Mouse (Mus musculus): ENCODE measurements around the gene Fubp3. TPM values are rescaled to one million over a fixed set of nuclear protein-coding genes. Genes with fewer than 3 reads are reported as not detected.

Fubp3 gene
- polyA plus RNA-seq, 1 experiment from 2014 or later: 92.9 TPM

DNA sequence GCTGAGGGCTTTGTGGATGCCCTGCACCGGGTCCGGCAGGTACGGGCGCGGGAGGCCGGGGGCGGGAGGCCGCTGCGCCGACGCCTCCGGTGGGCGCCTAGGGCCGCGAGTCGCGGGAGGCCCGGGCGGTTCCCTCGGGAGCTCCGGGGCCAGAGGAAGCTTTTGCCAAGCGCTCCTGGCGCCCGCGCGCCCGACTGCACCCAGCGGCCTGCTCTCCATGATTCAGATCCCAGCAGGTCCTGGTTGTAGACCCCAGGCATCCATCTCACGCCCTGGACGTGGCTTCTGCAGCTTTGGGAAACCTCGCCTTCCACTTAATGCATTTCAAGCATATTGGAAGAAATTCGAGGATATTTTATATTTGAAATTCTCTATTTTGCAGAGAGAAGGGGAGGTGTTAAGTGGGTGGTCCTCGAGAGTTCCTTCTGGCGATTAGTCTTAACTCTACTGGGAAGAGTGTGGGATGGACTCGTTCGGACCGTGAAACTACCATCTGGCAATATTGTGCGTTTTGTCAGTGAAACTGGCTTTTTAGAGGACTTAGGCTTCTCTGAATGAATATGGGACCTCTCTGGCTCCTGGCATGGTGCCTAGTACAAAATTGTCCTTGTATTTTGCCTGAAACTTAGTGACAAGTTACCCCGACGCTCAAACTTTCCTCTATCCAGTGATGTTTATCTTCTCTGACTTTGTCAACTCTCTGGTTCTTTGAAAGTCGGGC lies 624 bp downstream of the Fubp3 start:
- 4% methylated on average over 41 of the region's 41 CpGs for WGBS
- H3K9me3 ChIP-seq: peaks cover 3% of the 10 kb centered on the region; the same call in 1 of the 2 replicates
- peaks cover 27% of the 10 kb centered on the region for H3K4me1 ChIP-seq

DNA sequence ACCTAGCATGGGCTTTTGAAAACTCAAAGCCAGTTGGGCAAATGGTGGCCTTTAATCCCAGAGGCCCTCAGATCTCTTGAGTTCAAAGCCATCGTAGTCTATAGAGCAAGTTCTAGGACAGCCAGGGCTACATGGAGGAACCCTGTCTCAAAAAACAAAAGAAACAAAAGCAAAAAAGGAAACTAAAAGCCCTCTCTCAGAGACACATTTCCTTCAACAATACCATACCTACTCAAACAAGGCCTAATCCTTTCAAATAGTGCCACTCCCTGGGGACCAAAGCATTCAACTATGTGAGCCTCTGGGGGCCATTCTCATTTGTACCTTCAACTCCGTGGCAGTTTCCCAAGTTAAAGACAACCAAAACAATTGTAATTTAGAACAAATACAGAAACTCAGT lies 9.2 kb downstream of the Fubp3 start:
- 57% methylated on average over 2 of the region's 2 CpGs for WGBS
- no peak overlapping the region for H3K4me3 ChIP-seq
- H3K36me3 ChIP-seq (replicated peaks): peaks cover 75% of the 10 kb centered on the region
- no peaks in the 10 kb centered on the region for H3K27me3 ChIP-seq (ENCODE audit: poor library complexity, severe bottlenecking)
- DNase-seq (ENCODE audit: extremely low spot score, low spot score): no peak
- H3K9me3 ChIP-seq: no peaks in the 10 kb centered on the region
- peaks cover 8% of the 10 kb centered on the region for H3K4me1 ChIP-seq
- H3K27ac ChIP-seq: no peak overlapping the region

More for the DNA sequence above, 624 bp downstream of the Fubp3 start:
- no peak for DNase-seq (ENCODE audit: extremely low spot score, low spot score)
- Histone ChIP-seq H3K27me3 (ENCODE audit: poor library complexity, severe bottlenecking) (no peaks in the 10 kb centered on the region; the same call in 1 of the 2 replicates), H3K36me3 (replicated peaks) (peaks cover 40% of the 10 kb centered on the region), H3K27ac (peak overlapping the region; percentile 96), H3K4me3 (peak overlapping the region; percentile 100)

DNA sequence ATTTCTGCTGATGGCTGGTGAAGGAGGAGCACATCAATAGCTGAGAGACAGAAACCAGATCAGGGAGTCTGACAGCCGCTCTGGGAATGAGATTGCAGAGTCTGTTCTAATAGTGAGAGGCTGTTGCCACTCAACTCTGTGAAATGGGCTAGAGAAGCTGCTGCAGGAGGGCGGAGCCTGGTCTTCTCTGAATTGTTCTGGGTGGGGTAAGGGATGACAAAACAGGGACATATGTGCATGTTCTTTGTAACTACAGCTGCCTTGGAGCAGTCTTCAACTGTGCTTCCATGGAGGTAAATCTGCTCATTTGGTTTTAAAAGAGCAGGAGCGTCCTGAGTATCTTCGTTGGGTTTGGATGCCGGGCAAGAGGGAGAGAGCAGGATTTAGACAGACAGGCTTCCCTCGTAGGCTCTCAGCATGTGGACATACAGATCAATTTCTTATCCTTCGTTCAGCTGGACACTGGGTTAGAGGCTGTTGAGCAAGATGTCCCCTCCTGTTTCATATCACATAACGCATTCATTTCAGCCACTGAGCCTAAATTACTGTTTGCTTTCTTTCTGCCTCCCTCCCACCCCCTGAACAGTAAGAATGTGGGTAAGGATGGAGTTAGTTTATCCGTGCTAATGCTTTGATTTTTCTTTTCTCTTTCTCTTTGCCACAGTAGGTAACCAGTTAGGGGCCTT lies 19.5 kb downstream of the Fubp3 start:
- DNase-seq (ENCODE audit: extremely low spot score, low spot score): no peak
- H3K9me3 ChIP-seq: no peaks in the 10 kb centered on the region
- 88% methylated on average over 9 of the region's 9 CpGs for WGBS
- no peaks in the 10 kb centered on the region for H3K4me1 ChIP-seq
- no peaks in the 10 kb centered on the region for H3K27me3 ChIP-seq (ENCODE audit: poor library complexity, severe bottlenecking)
- H3K27ac ChIP-seq: no peak overlapping the region
- H3K36me3 ChIP-seq (replicated peaks): peaks cover 85% of the 10 kb centered on the region
- H3K4me3 ChIP-seq: no peak overlapping the region

DNA sequence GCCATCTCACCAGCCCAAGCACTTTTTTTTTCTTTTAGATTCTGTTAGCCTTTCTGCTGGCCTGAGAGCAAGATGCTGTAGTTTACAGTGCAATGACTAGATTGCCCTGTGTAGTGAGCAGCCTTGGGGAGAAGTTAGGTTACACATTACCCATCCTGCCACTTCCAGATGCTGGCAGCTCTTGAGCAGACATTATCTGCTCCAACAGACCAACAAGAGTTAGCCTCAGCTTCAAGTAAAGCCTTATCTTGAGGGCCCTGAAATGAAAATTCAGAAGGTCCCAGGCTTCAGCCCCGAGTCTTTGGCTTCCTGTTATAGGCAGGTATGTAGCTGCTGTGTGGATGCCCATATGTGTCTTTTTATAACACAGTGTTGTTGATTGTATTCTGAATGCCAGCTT lies 35.1 kb downstream of the Fubp3 start:
- DNase-seq (ENCODE audit: extremely low spot score, low spot score): no peak
- H3K27ac ChIP-seq: no peak overlapping the region
- H3K9me3 ChIP-seq: no peaks in the 10 kb centered on the region
- no peaks in the 10 kb centered on the region; the same call in 1 of the 2 replicates for H3K27me3 ChIP-seq (ENCODE audit: poor library complexity, severe bottlenecking)
- WGBS: 92% methylated on average over 1 of the region's 1 CpGs
- peaks cover 100% of the 10 kb centered on the region for H3K36me3 ChIP-seq (replicated peaks)
- no peak overlapping the region for H3K4me3 ChIP-seq
- H3K4me1 ChIP-seq: peaks cover 28% of the 10 kb centered on the region

DNA sequence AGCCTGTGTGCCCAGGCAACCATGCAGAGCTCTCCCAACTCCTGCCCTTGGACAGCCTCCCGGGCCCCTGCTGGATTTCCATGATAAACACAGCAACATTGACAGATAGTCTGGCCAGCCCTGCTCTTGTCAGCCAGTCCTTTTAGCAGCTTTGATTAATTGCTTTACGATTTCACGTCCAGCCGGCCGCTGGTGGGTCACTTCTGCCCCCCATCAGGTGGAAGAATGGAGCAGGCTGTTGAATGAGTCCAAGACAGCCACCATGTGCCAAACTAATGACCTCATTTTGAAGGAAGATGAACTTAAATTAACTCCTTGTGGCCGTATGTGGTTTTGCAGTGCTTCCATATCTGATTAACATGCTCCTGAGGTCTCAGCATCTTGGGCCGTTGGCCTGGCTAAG lies 37.4 kb downstream of the Fubp3 start:
- H3K36me3 ChIP-seq (replicated peaks): peaks cover 100% of the 10 kb centered on the region
- peaks cover 28% of the 10 kb centered on the region for H3K4me1 ChIP-seq
- WGBS: 73% methylated on average over 7 of the region's 7 CpGs
- no peaks in the 10 kb centered on the region; the same call in 1 of the 2 replicates for H3K27me3 ChIP-seq (ENCODE audit: poor library complexity, severe bottlenecking)
- no peak overlapping the region for H3K4me3 ChIP-seq
- DNase-seq (ENCODE audit: extremely low spot score, low spot score): no peak
- no peaks in the 10 kb centered on the region for H3K9me3 ChIP-seq
- H3K27ac ChIP-seq: no peak overlapping the region

DNA sequence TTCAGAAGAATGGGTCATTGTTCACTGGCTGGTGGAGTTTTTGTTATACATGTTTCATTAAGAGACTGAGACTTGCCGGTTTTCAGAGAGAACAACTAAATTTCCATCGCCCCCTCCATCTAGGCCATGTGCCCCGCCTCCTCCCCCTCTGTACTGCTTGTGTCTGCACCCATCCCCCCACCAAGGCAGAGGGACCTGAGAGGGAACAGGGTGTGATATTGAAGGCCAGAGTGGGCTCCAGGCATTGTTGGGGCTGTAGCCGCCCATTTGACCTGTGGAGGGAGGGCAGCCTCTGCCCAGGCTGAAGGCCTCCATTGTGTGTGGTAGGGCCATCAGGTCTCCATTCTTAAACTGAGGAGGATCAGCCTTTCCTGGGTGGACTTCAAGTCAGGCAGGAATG lies 38.5 kb downstream of the Fubp3 start:
- Histone ChIP-seq H3K27ac (peak overlapping the region; percentile 71), H3K4me3 (no peak overlapping the region), H3K36me3 (replicated peaks) (peaks cover 100% of the 10 kb centered on the region), H3K9me3 (no peaks in the 10 kb centered on the region), H3K4me1 (peaks cover 28% of the 10 kb centered on the region), H3K27me3 (ENCODE audit: poor library complexity, severe bottlenecking) (no peaks in the 10 kb centered on the region; the same call in 1 of the 2 replicates)
- WGBS: 59% methylated on average over 4 of the region's 4 CpGs
- no peak for DNase-seq (ENCODE audit: extremely low spot score, low spot score)

DNA sequence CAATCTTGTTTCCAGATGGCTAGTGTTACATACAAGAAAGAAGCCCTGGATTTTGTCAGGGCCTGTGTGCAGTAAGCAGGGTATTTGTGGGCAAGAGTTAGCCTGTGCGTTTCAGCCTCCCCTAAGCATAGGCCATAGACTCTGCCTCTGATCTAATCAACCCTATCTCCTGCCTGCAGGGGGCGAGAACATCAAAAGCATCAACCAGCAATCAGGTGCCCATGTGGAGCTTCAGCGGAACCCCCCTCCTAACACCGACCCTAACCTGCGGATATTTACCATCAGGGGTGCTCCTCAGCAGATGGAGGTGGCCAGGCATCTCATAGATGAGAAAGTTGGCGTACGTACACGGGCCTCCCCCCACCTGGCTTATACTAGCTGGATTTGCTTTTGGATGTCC lies 38.9 kb downstream of the Fubp3 start:
- H3K27me3 ChIP-seq (ENCODE audit: poor library complexity, severe bottlenecking): no peaks in the 10 kb centered on the region; the same call in 1 of the 2 replicates
- H3K36me3 ChIP-seq (replicated peaks): peaks cover 99% of the 10 kb centered on the region
- H3K4me1 ChIP-seq: peaks cover 28% of the 10 kb centered on the region
- no peaks in the 10 kb centered on the region for H3K9me3 ChIP-seq
- 83% methylated on average over 8 of the region's 8 CpGs for WGBS
- H3K27ac ChIP-seq: peak overlapping the region; percentile 71
- H3K4me3 ChIP-seq: no peak overlapping the region
- DNase-seq (ENCODE audit: extremely low spot score, low spot score): no peak

DNA sequence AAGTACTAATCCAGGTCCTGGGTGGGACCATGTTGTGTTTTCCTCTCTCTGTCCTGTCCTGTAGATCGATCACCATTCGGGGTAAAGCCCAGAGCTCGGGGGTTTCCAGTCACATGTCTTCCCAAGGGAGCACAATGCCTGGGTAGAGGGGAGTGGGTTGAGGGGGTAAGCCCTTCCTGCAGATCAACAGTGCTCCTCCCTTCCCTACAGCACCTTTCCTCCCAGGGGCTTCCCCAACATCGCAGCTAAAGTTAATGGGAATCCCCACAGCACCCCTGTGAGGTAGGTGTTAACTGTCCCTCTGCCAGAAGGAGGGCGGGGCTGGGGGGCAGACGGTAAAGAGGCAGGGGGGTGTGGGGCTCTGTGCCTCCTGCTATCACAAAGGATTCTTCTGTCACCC lies 40.2 kb downstream of the Fubp3 start:
- DNase-seq (ENCODE audit: extremely low spot score, low spot score): no peak
- no peaks in the 10 kb centered on the region for H3K9me3 ChIP-seq
- H3K4me1 ChIP-seq: peaks cover 28% of the 10 kb centered on the region
- WGBS: 92% methylated on average over 6 of the region's 6 CpGs
- no peaks in the 10 kb centered on the region; the same call in 1 of the 2 replicates for H3K27me3 ChIP-seq (ENCODE audit: poor library complexity, severe bottlenecking)
- H3K4me3 ChIP-seq: no peak overlapping the region
- no peak overlapping the region for H3K27ac ChIP-seq
- H3K36me3 ChIP-seq (replicated peaks): peaks cover 94% of the 10 kb centered on the region

DNA sequence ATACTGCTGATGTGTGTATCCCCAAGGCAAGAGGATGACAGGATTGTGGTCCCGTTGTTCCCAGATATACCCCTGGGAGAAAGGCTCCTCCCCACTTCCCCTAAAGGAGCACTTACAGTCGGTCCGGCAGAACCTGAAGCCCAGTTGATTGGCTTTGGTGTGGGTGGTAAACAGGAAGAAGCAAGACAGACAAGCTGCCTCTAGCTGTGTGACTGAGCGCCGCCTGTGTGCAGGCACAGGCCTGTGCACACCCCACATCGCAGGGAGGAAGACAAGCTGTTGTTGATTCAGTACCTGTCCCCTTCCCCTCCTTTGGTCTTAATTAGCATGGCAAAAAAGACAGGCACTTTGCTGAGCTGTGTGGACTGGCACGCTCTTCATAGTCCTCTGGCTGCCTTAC lies 41.3 kb downstream of the Fubp3 start:
- 90% methylated on average over 7 of the region's 7 CpGs for WGBS
- Histone ChIP-seq H3K27ac (no peak overlapping the region), H3K4me3 (no peak overlapping the region), H3K27me3 (ENCODE audit: poor library complexity, severe bottlenecking) (no peaks in the 10 kb centered on the region; the same call in 1 of the 2 replicates), H3K9me3 (no peaks in the 10 kb centered on the region), H3K4me1 (peaks cover 28% of the 10 kb centered on the region), H3K36me3 (replicated peaks) (peaks cover 93% of the 10 kb centered on the region)
- DNase-seq (ENCODE audit: extremely low spot score, low spot score): no peak

DNA sequence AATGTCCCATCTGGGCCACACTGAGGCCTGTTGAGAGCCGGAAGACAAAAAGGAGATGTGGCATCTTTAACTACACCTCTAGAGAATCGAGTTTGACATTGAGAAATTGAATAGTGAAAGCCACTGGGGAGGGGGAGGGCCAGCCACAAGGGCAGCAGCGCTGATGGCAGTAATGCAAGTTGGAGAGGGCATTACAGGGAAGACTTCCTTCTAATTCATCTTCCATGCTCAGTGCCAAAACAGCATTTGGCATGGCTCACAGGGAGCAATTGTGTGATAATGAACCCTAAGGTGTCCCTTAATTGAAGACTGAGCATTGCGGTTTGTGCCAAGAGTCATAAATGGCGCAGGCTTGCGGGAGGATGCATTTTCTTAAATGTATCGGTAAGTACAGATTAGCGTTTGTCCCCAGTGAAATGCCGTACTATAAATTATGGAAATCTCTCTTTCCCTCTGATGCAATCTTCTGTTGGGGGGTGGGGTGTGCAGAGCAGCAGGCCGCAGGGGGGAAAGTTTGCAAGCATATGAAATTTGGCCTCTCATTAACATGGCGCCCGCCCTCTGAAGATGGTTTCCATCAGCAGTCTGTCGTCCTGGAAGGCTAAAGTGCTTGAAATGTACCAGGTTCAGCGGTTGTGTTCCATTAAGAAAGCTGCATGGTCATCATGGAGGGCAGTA lies 46.2 kb downstream of the Fubp3 start:
- no peak for DNase-seq (ENCODE audit: extremely low spot score, low spot score)
- Histone ChIP-seq H3K9me3 (no peaks in the 10 kb centered on the region), H3K4me3 (no peak overlapping the region), H3K4me1 (no peaks in the 10 kb centered on the region), H3K27me3 (ENCODE audit: poor library complexity, severe bottlenecking) (no peaks in the 10 kb centered on the region), H3K36me3 (replicated peaks) (peaks cover 44% of the 10 kb centered on the region), H3K27ac (no peak overlapping the region)
- WGBS: 92% methylated on average over 14 of the region's 14 CpGs

DNA sequence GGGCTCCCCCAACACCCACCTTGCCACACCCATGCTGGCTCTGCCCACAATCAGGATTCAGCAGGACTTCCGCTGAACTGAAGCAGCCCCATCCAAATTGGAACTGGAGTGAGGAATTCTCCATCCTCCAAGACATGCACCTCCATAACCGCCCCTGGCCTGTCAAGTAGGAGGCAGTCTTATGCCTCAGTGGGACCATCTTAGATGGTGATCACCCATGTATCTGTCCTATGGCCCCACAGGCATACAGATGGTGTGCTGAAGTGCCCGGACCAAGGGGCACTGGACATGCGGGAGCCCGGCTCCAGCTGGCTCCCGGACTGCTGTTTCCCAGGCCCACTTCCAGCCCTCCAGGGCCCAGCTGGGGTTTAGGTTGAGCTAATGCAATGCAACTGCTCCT lies 46.8 kb downstream of the Fubp3 start:
- Histone ChIP-seq H3K27me3 (ENCODE audit: poor library complexity, severe bottlenecking) (no peaks in the 10 kb centered on the region), H3K4me3 (no peak overlapping the region), H3K4me1 (no peaks in the 10 kb centered on the region), H3K27ac (no peak overlapping the region), H3K36me3 (replicated peaks) (peaks cover 38% of the 10 kb centered on the region), H3K9me3 (no peaks in the 10 kb centered on the region)
- DNase-seq (ENCODE audit: extremely low spot score, low spot score): no peak
- 94% methylated on average over 6 of the region's 6 CpGs for WGBS

DNA sequence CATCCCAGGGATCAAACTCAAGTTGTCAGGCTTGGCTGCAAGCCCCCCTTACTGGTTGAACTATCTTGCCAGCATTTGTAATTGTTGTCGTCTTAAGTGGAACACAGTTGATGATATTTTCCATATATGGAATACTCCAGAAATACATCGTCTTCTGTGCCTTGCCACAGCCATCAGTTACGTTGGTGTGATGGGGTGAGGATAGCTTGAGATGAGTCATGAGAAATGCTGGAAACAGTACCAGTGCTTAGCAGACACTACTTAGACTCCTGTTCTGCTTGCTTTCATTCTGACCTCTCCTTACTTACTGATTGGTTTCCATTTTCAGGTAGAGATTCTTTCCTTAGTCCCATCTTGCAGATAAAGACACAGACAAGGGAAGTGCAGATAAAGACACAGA lies 61.1 kb downstream of the Fubp3 start:
- H3K9me3 ChIP-seq: no peaks in the 10 kb centered on the region
- DNase-seq (ENCODE audit: extremely low spot score, low spot score): no peak
- peaks cover 85% of the 10 kb centered on the region for H3K27me3 ChIP-seq (ENCODE audit: poor library complexity, severe bottlenecking)
- 77% methylated on average over 3 of the region's 3 CpGs for WGBS
- no peak overlapping the region for H3K27ac ChIP-seq
- H3K4me3 ChIP-seq: no peak overlapping the region
- no peaks in the 10 kb centered on the region for H3K36me3 ChIP-seq (replicated peaks)
- peaks cover 42% of the 10 kb centered on the region for H3K4me1 ChIP-seq
